Mouse (Mus musculus): ENCODE data around the gene Syn1.

Gene Syn1

GRCm38 (mm10) chrX:20862105-20863065 is 58.4 kb downstream of the Syn1 start:
- DNase-seq (ENCODE audit: low read depth, low spot score) = no peak

- no peak for DNase-seq (ENCODE audit: low read depth, low spot score)
These were observed 59.2 kb downstream of the Syn1 start for GRCm38 (mm10) chrX:20861453-20862104.

- no peak for DNase-seq (ENCODE audit: low read depth, low spot score)
These were observed 67.0 kb downstream of the Syn1 start for GRCm38 (mm10) chrX:20853794-20854193.

- peak; percentile 92 for DNase-seq (ENCODE audit: low read depth, low spot score)
These were observed 72.4 kb downstream of the Syn1 start for GRCm38 (mm10) chrX:20848256-20848984.

GRCm38 (mm10) chrX:20847816-20848215 is 73.0 kb downstream of the Syn1 start:
- no peak for DNase-seq (ENCODE audit: low read depth, low spot score)

GRCm38 (mm10) chrX:20847232-20847631 is 73.6 kb downstream of the Syn1 start:
- no peak for DNase-seq (ENCODE audit: low read depth, low spot score)

GRCm38 (mm10) chrX:20828934-20829333 is 91.9 kb downstream of the Syn1 start:
- DNase-seq (ENCODE audit: low read depth, low spot score) = no peak

- DNase-seq (ENCODE audit: low read depth, low spot score) = no peak
These were observed 100.9 kb downstream of the Syn1 start for GRCm38 (mm10) chrX:20819708-20820426.

- no peak for DNase-seq (ENCODE audit: low read depth, low spot score)
These were observed 101.6 kb downstream of the Syn1 start for GRCm38 (mm10) chrX:20819204-20819628.

- DNase-seq (ENCODE audit: low read depth, low spot score) = no peak
These were observed 103.8 kb downstream of the Syn1 start for GRCm38 (mm10) chrX:20816974-20817373.
